16 mouse cellular contexts compared by ENCODE assay signal in the genomic region with DNA sequence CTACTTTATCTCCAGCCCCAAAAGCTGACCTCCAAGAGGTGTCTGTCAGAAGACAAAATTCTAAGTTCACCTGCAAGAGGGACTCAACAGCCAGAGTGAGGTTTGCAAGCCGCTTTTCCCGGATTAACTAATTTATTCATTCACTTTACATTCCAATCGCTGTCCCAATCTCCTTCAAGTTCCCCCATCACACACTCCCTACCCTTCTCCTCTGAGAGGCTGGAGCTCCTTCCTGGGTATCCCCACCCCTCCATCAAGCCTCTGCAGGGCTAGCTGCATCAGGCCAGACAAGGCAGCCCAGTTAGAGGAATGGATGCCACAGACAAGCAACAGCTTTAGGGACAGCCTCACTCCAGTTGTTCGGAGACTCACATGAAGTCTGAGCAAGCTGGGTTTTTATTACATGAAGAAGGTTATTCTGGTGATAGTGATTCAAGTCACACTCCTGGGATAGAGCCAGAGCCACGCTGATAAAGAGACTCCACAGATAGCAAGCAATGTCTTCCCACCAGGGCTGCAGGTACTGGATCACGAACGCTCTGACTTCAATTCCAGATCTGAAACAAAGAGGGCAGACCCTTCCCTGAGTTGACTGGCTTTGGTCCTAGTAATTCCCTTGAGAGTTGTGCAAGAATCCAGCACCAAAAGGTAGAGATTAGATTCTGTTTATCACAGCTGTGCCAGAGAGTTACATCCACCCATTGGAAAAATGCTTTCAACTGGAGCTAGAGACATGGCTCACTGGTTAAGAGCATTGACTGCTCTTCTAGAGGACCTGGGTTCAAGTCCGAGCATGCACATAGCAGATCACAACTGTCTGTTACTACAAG.
DNase-seq lines count a peak whose midpoint lies in the region; ATAC-seq and TF ChIP-seq lines count a peak whose summit lies in the region.
"Had no signal": no experiment of that assay in that cellular context is flagged by ENCODE, and none has a peak within 500 bp of the region (broad histone marks: within the 10 kb centered on the region; RNA-seq: fewer than 3 reads in every experiment).

No protein-coding gene starts in this region.

- ATAC-seq in hindbrain, postnatal 0 days: no peak
- no peak for ATAC-seq in hindbrain, embryonic 14.5 days (ENCODE audit: low FRiP score)
- ATAC-seq: forebrain, embryonic 15.5 days; hindbrain, embryonic 16.5 days had no signal

- WGBS in hindbrain, postnatal 0 days: 64% methylated on average over 8 of the region's 8 CpGs
- 68% methylated on average over 8 of the region's 8 CpGs for WGBS in hindbrain, embryonic 14.5 days

- DNase-seq in adrenal gland, adult 2 months: peak; percentile 52
- DNase-seq in adrenal gland, postnatal 25 days: no peak
- DNase-seq in hindbrain, postnatal 0 days (ENCODE audit: low spot score): peak; percentile 6
- no peak for DNase-seq in hindbrain, embryonic 14.5 days (ENCODE audit: low spot score)
- DNase-seq in NIH3T3 (ENCODE audit: low read depth): peak; percentile 75
- DNase-seq in urinary bladder, postnatal 36 days (ENCODE audit: low spot score in 2 of 2): no peak
- no peak for DNase-seq in thymus, postnatal 14 days
- DNase-seq: cerebellum, adult 2 months; cerebellum, postnatal 10 days; gastrocnemius, postnatal 10 days; heart, postnatal 36 days; kidney, adult 11 months had no signal

- H3K9me3 ChIP-seq in hindbrain, postnatal 0 days (ENCODE audit: low read length): no peaks in the 10 kb centered on the region
- no peaks in the 10 kb centered on the region for H3K9me3 ChIP-seq in hindbrain, embryonic 14.5 days (ENCODE audit: control insufficient read depth, low read length)
- H3K9me3 ChIP-seq: embryonic facial prominence, embryonic 10.5 days; forebrain, embryonic 15.5 days; heart, embryonic 12.5 days had no signal

- H3K4me1 ChIP-seq in hindbrain, postnatal 0 days (ENCODE audit: insufficient read depth, low read length): peaks cover 13% of the 10 kb centered on the region; the same call in 1 of the 2 replicates
- H3K4me1 ChIP-seq in hindbrain, embryonic 14.5 days (replicated peaks; ENCODE audit: control insufficient read depth, insufficient read depth, low read length): peaks cover 14% of the 10 kb centered on the region; the same call in 1 of the 2 replicates

- no peak overlapping the region for H3K9ac ChIP-seq in hindbrain, postnatal 0 days (replicated peaks; ENCODE audit: low read length)
- H3K9ac ChIP-seq in hindbrain, embryonic 14.5 days: no peak overlapping the region
- H3K9ac ChIP-seq: forebrain, embryonic 15.5 days; heart, embryonic 12.5 days had no signal

- TF ChIP-seq CTCF in hindbrain, postnatal 0 days (IDR thresholded peaks at IDR 0.05; ENCODE audit: low read depth): no peak

- no peaks in the 10 kb centered on the region for H3K27me3 ChIP-seq in hindbrain, postnatal 0 days (ENCODE audit: insufficient read depth, low read length)
- H3K27me3 ChIP-seq in hindbrain, embryonic 14.5 days (ENCODE audit: control insufficient read depth, insufficient read depth, low read length): no peaks in the 10 kb centered on the region
- H3K27me3 ChIP-seq: forebrain, embryonic 15.5 days; heart, embryonic 12.5 days had no signal

- H3K4me2 ChIP-seq in hindbrain, postnatal 0 days (ENCODE audit: low read depth, low read length): no peak overlapping the region
- H3K4me2 ChIP-seq in hindbrain, embryonic 14.5 days (replicated peaks): no peak overlapping the region
- H3K4me2 ChIP-seq: forebrain, embryonic 15.5 days; heart, embryonic 12.5 days had no signal

- H3K4me3 ChIP-seq in hindbrain, postnatal 0 days (ENCODE audit: low read length): no peak overlapping the region
- H3K4me3 ChIP-seq in hindbrain, embryonic 14.5 days (replicated peaks; ENCODE audit: low read length): no peak overlapping the region
- H3K4me3 ChIP-seq: embryonic facial prominence, embryonic 10.5 days; forebrain, embryonic 15.5 days; heart, embryonic 12.5 days had no signal

- H3K27ac ChIP-seq in hindbrain, postnatal 0 days: no peak overlapping the region
- H3K27ac ChIP-seq in hindbrain, embryonic 14.5 days: no peak overlapping the region
- H3K27ac ChIP-seq: embryonic facial prominence, embryonic 10.5 days; forebrain, embryonic 15.5 days had no signal

- no peaks in the 10 kb centered on the region for H3K36me3 ChIP-seq in hindbrain, postnatal 0 days (ENCODE audit: insufficient read depth, low read length)
- H3K36me3 ChIP-seq in hindbrain, embryonic 14.5 days (replicated peaks; ENCODE audit: control insufficient read depth, insufficient read depth): no peaks in the 10 kb centered on the region
- H3K36me3 ChIP-seq: embryonic facial prominence, embryonic 10.5 days; forebrain, embryonic 15.5 days; heart, embryonic 12.5 days had no signal

Comparison
In these comparisons a context has a peak if more than half of its experiments do, and no peak if none do; other contexts are left out.
1. DNase-seq: peak in adrenal gland, adult 2 months (single experiment), hindbrain, postnatal 0 days (single experiment) and NIH3T3 (single experiment); none in adrenal gland, postnatal 25 days (single experiment), hindbrain, embryonic 14.5 days (single experiment), urinary bladder, postnatal 36 days (0 of 2) and thymus, postnatal 14 days (single experiment).